Mouse (Mus musculus): Measurements from ENCODE around the gene Cers5.

Cers5 gene

DNA sequence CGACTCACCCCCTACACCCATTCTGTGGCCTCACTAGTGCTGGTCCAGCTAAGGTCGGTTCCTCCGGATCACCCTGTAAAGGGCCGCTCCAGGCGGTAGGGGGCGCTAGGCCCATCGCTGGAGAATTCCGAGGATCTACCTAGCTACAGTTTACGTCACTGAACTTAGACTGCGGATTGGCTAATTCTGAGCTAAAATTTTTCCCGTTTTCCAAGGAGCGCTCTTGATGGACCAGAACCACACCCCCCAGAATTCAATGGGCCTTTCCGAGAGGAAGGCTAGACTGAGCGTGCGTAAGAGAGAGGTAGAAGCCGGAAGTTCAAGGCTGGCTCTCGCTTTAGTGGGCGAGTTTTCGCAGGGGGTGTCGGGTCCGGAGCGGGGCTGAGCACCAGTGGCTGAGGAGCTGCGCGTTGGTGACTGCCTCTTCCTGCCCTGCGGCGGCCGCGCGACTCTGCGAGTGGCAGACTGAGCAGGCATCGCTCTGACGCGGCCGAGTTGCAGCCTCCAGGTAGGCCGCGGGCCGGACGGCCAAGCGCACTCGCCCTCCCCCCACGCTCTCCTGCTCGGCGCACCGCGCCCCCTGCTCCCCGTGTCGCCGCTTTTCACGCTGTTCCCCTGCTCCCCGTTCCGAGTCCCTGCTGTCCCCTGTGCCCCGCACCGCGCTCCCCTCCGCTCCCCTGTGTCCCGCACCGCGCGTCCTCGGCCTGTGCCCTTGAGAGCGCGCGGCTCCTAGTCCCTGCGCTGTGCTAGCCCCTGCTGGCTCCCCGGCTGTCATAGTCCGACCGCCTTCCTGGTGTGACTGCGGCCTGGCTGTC lies 47.1 kb downstream of the Cers5 start, which contains the start of gene Cox14:
Gene Cox14 (plus strand): TSS at position 278 of the 815 bp plus-strand sequence.
- DNase-seq (ENCODE audit: low spot score in 2 of 2): peak; percentile 98

DNA sequence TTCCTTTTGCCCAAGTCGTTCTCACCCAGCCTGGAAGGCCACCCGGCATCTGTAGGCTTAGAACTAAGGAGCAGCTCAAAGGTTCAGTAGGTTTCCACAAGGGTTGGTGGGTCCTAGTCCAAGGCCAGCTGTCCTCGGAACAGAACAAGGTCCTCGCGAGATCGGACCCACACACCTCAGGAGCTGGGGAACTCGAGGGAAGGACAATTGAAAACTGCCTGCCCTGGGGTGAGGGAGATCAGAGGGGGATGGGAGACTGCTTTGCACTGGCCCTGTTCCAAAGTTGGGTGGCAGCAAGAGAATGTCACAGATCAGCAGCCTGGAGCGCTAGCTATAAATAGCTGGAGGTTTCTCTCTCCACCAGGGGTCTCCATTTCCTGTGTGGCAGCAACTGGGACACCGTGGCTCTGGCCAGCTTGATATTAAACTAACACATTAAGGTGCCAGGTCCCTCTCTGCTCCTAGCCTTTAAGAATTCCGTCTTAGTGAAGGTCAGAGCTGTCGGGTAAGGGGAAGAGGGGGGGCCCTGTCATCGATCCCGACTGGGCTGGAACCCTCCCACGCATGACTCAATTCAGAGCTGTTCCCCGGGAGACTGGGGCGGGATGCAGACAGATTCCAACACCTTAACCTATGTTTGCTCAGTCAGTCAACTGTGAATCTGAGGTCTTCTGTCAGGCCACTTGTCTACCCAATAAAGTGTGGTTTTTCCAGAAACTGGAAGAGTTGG lies 48.2 kb downstream of the Cers5 start:
- DNase-seq (ENCODE audit: low spot score in 2 of 2): peak; percentile 77 to 86

DNA sequence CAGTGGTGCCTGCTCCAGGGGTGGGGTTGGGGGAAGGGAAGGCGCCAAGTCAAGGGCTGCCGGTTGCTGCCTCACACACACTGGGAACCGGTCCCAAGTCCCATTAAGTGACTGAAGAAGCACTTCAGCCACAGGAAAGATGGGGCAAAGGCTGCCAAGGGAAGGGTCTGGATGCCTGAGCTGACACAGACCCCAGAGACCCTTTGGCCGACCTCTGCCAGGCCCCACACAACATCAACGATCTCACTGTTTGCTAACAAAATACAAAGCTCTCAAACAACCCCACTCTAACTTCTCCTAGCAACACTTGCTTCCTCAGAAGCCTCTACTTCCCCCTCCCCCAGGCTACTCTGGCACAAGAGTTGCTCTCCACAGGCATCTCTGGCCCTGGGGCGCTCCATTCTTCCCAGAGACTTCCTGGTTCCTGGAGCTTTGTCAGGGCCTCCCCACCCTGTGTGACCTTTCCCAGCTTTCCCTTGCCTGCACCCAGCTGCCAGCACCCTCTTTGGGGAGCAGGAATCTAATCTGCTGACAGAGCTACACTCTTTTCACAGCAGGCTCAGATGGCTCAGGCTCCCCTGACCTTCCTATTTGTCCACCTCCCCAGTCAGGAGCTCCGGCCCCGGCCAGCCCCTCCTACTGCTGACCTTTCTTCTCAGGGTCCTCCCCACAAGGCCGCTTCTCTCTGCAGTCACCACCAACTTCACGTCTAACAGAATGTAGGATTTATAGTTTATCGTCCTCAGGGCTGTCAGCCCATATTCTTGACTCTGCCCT lies 49.0 kb downstream of the Cers5 start:
- DNase-seq (ENCODE audit: low spot score in 2 of 2): peak; percentile 86 to 87

DNA sequence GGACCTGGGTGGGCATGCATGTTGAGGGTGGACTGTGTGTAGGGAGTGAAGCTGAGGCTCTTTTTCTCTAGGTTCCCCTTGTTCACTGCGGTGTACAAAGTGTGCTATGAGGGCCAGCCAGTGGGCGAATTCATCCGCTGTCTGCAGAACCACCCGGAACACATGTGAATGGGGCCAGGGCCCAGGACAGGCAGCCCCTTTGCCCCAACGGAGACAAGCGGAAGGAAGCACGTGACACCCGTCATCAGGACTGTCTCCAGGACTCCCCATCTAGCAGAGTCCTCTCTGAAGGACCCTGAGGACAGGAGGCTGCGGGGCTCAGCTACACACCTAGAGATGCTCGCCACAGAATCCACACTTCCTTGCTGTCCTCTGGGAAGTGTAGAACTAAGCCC lies 49.6 kb downstream of the Cers5 start:
- no peak for DNase-seq (ENCODE audit: low spot score in 2 of 2)

DNA sequence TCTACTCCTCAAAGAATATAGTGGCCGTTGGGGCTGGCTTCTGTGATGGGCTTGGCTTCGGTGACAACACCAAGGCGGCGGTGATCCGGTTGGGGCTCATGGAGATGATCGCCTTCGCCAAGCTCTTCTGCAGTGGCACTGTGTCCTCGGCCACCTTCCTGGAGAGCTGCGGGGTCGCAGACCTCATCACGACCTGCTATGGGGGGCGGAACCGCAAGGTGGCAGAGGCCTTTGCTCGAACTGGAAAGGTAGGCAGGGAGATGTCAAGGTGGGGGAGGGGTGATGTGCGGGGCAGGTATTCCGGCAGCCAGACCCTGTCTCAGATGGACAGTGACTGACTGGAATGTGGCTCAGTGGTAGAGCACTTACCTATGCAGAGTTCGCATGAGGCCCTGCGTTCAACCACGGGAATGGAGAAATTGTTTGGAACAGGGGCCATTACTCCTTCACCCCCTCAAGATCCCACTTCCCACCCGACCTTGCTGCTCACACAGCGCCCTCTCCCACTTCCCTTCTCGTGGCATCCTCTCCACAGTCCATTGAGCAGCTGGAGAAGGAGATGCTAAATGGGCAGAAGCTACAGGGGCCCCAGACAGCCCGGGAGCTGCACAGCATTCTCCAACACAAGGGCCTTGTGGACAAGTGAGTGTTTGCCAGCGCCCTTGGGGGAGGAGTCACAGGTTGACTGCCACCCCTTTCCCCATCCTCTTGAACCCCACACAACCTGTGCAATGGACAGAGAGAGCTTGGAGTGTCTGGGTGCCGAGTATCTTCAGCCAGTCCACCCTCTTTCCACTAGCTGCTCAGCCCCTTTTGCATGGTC lies 50.6 kb downstream of the Cers5 start:
- DNase-seq (ENCODE audit: low spot score in 2 of 2): no peak

DNA sequence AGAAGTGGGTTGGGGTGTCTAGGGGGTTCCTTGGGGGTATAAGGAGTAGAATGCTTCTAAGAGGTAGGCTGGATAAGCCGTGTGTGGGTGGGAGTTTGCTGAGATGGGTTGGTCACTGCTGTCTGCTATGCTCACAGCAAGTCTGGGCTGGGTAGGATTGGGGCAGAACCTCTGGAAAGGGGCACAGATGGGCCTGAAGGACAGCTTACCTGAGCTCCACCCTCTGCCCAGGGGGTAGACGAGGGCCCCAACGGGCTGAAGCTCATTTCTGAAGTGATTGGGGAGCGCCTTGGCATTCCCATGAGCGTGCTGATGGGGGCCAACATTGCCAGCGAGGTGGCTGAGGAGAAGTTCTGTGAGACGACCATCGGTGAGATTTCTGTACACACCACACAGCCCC lies 52.8 kb downstream of the Cers5 start:
- no peak for DNase-seq (ENCODE audit: low spot score in 2 of 2)

DNA sequence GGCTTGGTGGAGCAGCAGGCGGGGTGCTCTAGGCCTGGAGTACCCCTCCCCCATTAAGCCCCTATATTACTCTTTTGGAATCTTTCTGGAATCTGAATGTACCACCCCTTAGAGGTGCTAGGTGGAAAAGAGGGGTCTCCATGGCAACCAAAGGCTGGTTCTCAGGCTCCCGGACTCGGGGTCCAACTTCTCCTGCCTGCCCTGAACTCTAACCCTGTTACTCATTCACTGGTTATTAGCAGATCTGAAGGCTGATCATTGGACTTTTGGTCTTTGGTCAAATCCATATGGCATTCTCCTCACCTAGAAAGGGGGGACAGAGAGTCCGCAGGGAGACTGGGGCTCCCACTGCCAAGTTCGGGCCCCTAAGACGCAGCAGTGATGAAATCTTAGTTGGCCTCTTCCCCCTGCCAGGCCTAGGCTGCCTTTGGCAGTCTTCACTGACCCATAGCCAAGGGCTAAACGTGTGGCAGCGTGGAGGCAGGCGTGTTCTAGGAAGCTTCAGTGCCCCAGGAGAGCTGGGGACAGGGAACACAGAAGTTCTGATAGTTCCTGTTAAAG lies 54.1 kb downstream of the Cers5 start:
- DNase-seq (ENCODE audit: low spot score in 2 of 2): peak in 1 of 2 experiments; percentile 22

DNA sequence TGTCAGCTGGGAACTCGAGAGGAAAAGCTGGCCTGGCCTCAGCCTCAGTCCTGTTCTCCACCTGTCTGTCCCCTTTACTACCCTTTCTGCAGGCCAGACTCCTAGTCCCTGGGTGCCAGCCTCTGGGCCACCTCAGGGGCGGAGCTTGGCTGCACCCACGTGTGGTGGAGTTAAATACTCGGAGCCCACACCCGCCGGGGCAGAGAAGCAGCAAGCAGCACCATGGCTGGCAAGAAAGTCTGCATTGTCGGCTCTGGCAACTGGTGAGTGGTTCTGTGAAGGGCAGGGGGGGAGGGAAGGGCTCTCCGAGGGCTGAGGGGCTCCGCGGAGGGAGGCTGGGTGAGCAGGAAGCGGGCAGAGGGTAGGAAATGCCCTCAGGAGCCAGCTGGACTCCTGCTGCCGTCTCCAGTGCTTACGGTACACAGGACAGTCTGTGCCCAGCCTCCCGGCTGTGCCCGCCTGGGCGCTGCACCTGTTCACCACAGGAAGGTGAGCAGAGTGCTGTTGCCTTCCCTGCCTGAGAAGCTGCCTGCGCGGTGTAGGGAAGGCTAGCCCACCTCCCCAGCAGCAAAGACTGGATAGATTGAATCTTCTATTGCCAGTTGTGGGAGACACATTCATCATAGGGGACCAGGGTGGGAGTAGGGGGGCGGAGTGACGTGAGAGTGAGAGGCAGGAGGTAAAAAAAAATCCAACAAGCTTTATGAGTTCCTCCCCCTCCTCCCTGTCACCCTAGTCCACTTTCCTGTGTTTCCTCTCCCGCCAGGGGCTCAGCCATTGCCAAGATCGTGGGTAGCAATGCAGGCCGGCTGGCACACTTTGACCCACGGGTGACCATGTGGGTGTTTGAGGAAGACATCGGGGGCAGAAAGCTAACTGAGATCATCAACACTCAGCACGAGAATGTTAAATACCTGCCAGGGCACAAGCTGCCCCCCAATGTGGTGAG lies 55.0 kb downstream of the Cers5 start, which contains the start of gene Gpd1:
Gene Gpd1 (plus strand): TSS at position 130 of the 949 bp plus-strand sequence.
- DNase-seq (ENCODE audit: low spot score in 2 of 2): peak in 1 of 2 experiments; percentile 57

DNA sequence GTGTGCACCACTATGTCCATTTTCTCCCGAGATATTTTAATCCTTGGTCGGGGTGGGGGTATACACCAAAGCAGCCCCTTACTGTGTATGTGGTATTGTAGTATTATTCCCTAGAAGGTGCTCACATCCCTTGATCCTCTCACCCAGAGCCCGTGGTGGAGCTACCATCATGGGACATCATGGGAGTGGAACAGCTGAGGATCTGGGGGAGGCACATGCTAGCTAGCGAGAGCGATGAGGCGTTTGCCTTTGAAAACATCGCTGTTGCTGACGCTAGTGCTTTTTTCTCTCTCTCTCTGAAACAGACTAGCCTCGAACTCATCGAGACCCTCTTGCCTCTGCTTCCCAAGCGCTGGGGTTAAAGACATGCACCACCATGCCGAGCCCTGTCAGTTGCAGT lies 55.9 kb downstream of the Cers5 start:
- no peak for DNase-seq (ENCODE audit: low spot score in 2 of 2)

DNA sequence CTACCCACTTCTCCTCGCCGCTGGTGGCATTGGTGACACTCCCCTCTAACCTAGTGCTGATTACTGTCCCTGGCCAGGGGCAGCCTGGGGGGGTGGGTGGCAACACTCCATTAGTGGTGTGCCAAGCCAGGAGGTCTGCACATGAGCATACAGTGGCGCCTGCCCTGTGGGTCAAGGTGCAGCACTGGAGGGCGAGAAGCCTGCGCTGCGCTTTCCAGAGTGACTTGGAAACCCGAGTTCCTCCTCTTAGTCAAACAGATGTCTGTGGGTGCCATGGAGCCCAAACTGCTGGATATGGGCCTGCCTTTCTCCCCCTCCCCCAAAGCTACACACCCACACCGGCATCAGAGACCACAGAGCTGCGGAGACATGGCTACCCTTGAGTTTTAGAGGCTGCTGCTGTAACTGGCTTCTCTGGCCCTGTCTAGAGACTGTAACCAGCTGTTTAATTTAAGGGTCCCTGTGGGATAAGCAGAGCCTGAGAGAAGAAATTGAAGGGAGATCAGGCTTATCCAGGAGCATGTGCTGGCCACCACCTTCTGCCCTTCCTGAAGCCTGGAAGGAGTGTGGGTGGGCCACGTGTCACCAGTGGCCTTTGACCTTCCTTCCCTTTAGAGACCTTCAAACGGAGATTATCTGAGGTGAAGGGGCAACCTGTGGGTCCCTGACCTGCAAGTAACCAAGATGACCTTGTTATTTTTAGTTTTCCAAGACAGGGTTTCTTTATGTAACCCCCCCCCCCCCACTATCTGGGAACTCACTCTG lies 56.5 kb downstream of the Cers5 start:
- peak in 1 of 2 experiments; percentile 11 for DNase-seq (ENCODE audit: low spot score in 2 of 2)

DNA sequence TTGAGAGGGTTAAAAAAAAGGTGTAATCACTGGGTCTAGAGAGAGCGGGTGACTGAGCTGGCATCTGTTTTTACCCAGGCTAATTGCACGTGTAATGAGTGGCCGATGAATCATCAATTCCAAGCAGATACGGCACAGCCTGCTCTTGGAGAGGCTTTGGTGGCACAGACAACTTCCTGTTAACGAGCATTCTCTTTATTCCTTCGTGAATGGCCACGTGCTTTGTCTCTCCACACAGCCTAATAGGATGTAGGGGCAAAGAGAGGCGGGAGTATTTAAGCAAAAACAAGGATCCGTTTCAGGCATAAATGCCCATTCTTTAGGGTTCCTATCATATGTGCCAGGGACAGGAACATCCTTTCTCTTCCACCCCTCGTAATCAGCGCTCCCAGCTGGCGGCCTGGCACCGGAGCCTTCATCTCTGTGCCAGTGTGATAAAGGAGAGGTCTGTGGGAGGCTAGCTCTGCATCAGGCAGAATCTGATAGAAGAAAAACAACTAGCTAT lies 57.3 kb downstream of the Cers5 start:
- DNase-seq (ENCODE audit: low spot score in 2 of 2): no peak

DNA sequence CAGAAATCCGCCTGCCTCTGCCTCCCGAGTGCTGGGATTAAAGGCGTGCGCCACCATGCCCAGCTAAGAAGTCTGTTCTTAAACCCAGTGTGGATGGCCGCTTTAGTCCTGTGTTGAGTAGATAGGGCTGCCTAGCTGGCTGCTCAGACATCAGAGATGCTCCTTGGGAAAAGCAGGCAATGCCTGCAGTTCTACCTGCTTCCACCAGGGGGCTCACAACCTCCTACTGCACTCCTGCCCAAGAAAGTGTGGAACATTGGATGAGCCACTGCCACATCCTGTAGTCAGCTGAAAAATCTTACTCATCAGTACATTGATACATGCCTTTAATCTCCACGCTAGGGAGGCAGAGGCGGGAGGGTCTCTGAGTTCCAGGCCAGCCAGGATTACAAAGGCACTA lies 57.8 kb downstream of the Cers5 start:
- peak; percentile 68 to 80 for DNase-seq (ENCODE audit: low spot score in 2 of 2)

DNA sequence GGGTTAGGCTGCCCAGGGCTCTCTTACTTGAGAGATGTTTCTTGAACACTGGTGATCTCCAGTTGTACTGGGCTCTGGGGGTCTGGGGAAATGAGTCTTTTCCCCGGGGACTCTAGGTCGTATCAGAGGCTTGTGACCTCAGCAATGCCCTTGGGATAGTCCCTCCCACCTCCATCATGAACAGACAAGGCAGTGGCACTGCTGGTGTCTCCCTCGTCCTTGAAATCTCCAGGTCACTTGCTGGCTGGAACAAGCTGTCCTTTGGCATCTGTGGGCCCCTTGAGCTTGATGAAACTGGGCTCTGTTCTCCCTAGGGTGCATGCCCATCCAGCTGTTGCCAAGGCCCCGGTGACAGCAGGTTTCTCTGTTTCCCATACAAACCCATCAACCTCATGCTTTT lies 58.5 kb downstream of the Cers5 start:
- no peak for DNase-seq (ENCODE audit: low spot score in 2 of 2)

DNA sequence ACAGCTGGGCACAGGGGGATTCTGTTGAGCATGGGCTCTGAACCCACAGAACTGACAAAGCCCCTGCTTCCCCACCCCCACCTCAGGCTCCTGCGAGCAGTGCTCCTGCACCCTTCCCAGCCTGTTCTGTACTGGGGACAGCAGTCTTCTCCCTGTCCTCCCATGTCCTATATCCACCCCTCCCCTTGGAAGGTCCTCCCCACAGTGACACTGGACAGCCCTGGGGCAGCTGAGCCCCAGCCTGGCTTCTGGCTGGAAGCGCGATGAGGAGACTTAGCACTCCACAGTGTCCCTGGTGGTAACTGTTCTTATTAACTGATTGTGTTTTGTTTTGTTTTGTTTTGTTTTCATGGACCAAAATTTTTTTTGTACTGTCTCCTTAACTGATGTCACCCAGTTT lies 59.1 kb downstream of the Cers5 start:
- DNase-seq (ENCODE audit: low spot score in 2 of 2): no peak

DNA sequence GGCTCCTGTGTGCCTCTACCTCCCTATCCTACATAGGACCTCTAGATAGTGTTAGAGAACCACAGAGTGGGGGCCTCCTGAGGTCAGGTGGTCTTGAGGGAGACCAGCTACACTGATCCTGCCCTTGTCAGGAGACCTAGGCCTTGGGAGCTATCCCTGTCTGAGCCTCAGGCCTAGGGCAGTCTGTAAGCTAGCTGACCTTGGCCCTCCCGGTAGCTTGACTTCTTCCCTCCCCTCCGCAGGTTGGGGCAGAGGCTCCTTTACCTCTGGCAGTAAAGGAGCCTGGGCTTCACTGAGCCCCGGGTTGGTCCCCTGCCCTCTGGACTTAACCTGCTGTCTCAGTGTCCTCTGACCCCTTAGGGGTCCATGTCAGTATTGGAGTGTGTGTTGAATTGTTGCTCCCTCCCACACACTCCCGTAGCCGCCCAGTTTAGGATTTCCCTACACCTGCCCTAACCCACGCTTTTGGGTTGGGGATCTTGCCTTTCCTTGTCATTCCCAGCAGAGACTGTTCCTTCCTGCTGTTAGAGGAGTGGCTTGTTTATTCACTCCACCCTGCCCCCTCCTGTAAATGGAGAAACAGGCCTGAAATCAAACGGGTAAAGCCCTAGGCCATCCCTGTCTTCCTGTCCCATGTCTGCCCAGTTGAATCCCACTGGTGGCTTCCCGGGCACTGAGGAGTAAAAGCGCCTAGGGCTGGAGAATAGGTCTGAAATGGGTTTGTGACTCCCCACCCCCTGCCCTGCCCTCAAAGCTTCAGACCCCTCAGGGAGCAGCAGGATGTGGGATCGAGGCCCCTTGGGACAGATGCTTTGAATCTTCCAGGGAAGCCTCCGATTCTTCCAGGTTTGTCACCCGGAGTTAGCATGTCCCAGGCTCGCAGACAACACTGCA lies 59.8 kb downstream of the Cers5 start:
- DNase-seq (ENCODE audit: low spot score in 2 of 2): no peak

DNA sequence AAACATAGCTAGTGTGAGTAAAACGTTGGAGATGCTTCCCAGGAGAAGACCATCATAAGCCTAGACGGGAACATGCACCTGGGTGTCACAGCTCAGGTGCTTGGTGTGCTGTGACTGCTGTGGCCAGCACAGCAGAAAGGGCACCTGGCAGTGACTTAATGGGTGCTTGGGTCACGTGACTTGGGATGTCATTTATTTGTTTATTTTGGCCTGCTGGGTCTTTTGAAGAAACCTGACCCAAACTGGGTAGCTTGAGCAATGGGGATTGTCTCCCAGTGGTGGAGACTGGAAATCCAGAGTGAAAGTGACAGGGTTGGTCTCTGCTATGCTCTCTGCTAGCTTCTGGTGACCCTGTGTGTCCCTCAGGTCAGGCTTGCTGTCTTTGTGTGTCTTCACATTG lies 61.2 kb downstream of the Cers5 start:
- DNase-seq (ENCODE audit: low spot score in 2 of 2): no peak

DNA sequence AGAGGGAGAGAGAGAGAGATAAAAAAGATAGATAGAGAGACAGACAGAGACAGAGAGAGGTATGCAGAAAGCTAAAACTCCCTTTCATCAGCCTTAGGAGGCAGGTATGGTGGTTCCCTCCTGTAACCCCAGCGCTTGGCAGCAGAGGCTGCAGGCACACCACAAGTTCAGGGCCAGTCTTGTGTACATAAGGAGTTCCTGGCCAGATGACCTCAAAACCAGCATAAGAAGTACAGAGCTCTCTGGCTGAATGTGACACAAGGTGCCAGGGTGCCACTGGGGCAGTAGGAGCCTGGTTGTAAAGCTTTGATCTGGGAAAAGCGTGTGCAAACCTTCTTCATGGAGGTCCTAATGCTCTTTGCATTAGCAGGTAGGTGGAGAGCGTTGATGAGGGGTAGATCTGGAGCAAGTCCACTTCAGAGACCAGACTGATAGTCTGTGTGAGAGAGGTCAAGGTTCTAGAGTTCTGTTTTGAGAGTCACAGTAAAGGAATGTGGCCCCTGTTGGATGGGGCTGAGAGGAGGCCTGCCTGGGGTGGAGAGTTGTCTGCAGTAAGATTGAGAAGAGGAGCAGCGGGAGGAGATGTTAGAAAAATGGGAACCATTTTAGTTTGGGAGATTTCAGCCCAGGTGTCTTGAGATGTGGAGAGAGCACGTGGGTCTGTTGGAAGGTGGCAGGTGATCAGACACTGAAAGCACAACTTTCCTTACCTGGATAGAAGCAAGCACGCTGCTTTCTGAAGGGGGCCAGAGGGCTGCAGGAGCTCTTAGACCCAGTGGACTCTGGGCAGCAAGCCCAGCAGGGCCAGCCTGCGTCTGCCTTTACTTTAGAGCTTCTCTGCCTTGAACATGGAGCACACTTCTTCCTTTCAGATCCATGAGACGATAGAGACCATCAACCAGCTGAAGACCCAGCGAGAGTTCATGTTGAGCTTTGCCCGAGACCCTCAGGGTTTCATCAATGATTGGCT lies 62.2 kb downstream of the Cers5 start:
- no peak for DNase-seq (ENCODE audit: low spot score in 2 of 2)

All from heart, adult 9 months (tissue).